22 mouse cellular contexts compared by ENCODE assay signal in genomic region chr14:13399226-13400020, GRCm38 (mm10).
DNase-seq lines count a peak whose midpoint lies in the region; ATAC-seq lines count a peak whose summit lies in the region.
"Had no signal": no experiment of that assay in that cellular context is flagged by ENCODE, and none has a peak within 500 bp of the region (broad histone marks: within the 10 kb centered on the region; RNA-seq: fewer than 3 reads in every experiment).

No protein-coding gene starts in this region.

- H3K4me2 ChIP-seq in intestine, embryonic 16.5 days (ENCODE audit: low read depth, low read length): no peak overlapping the region
- H3K4me2 ChIP-seq: forebrain, embryonic 12.5 days; hindbrain, embryonic 14.5 days; midbrain, embryonic 15.5 days; neural tube, embryonic 12.5 days had no signal

- DNase-seq in frontal cortex, postnatal 25 days (ENCODE audit: low spot score in 2 of 2): no peak
- peak; percentile 28 for DNase-seq in right cerebral cortex, adult 18-20 months
- no peak for DNase-seq in right cerebral cortex, postnatal 4 days
- peak; percentile 7 for DNase-seq in WW6 (ENCODE audit: low read depth, low spot score)
- DNase-seq in layer of hippocampus, postnatal 10 days (ENCODE audit: low spot score in 2 of 2): no peak
- DNase-seq: adrenal gland, postnatal 36 days; B cell, adult 2 months; cerebellum, adult 11-12 months; gastrocnemius, postnatal 10 days; heart, postnatal 4 days; kidney, postnatal 10 days had no signal

- no peak overlapping the region for H3K4me3 ChIP-seq in intestine, embryonic 16.5 days (ENCODE audit: low read length)
- H3K4me3 ChIP-seq: forebrain, embryonic 12.5 days; heart, embryonic 10.5 days; midbrain, embryonic 15.5 days; neural tube, embryonic 12.5 days had no signal

- no peaks in the 10 kb centered on the region for H3K4me1 ChIP-seq in intestine, embryonic 16.5 days (ENCODE audit: control insufficient read depth, insufficient read depth, low read length)
- H3K4me1 ChIP-seq: forebrain, embryonic 12.5 days; heart, embryonic 10.5 days; midbrain, embryonic 15.5 days; neural tube, embryonic 12.5 days had no signal

- no peaks in the 10 kb centered on the region for H3K9me3 ChIP-seq in intestine, embryonic 16.5 days (ENCODE audit: control insufficient read depth, low read length)
- H3K9me3 ChIP-seq: forebrain, embryonic 12.5 days; heart, embryonic 10.5 days; midbrain, embryonic 15.5 days; neural tube, embryonic 12.5 days had no signal

- no peak overlapping the region for H3K27ac ChIP-seq in intestine, embryonic 16.5 days (ENCODE audit: low read length)
- H3K27ac ChIP-seq: forebrain, embryonic 12.5 days; heart, embryonic 10.5 days; hindbrain, embryonic 14.5 days; macrophage; midbrain, embryonic 15.5 days; neural tube, embryonic 12.5 days; stomach, postnatal 0 days had no signal

- no peak overlapping the region for H3K9ac ChIP-seq in intestine, embryonic 16.5 days (ENCODE audit: low read depth, low read length)
- H3K9ac ChIP-seq: forebrain, embryonic 12.5 days; hindbrain, embryonic 14.5 days; midbrain, embryonic 15.5 days; neural tube, embryonic 12.5 days had no signal

- no peaks in the 10 kb centered on the region for H3K27me3 ChIP-seq in intestine, embryonic 16.5 days (replicated peaks; ENCODE audit: control insufficient read depth, insufficient read depth, low read length)
- H3K27me3 ChIP-seq: CH12.LX; forebrain, embryonic 12.5 days; midbrain, embryonic 15.5 days; neural tube, embryonic 12.5 days had no signal

- H3K36me3 ChIP-seq in intestine, embryonic 16.5 days (ENCODE audit: control insufficient read depth, insufficient read depth, low read length): no peaks in the 10 kb centered on the region
- H3K36me3 ChIP-seq: forebrain, embryonic 12.5 days; heart, embryonic 10.5 days; midbrain, embryonic 15.5 days; neural tube, embryonic 12.5 days had no signal

- peak; percentile 98 for ATAC-seq in frontal cortex, adult (ENCODE audit: low TSS enrichment)
- ATAC-seq in intestine, embryonic 16.5 days: no peak
- ATAC-seq: inflammation-experienced regulatory T-cells, adult 6 months; midbrain, embryonic 15.5 days had no signal

- 54% methylated on average over 6 of the region's 6 CpGs for WGBS in intestine, embryonic 16.5 days

Comparison
In these comparisons a context has a peak if more than half of its experiments do, and no peak if none do; other contexts are left out.
1. DNase-seq: peak in right cerebral cortex, adult 18-20 months (single experiment) and WW6 (single experiment); none in frontal cortex, postnatal 25 days (0 of 2), right cerebral cortex, postnatal 4 days (single experiment) and layer of hippocampus, postnatal 10 days (0 of 2).